Mouse (Mus musculus) spleen, adult 2 months (tissue): Measurements from ENCODE around the gene Ppox. TPM values are rescaled to one million over a fixed set of nuclear protein-coding genes. Genes with fewer than 3 reads are reported as not detected.

ENCODE experiments used
- DNase-seq, 2 experiments: peaks; one replicate each; pipeline versions ENCODE4 v3.0.0 to v3.0.0-alpha.2; 2012 to 2021; ENCODE audit warnings: low spot score in 2 of 2, low read depth in 1 of 2
- H3K27ac ChIP-seq: fragments of 200-500 bp; 2 replicates; pipeline ENCODE4 v1.5.1; 2012; ENCODE audit warnings: low read length, inconsistent platforms; ENCODE audit not compliant: insufficient read depth
- H3K27me3 ChIP-seq: fragments of 200-500 bp; 2 replicates; pipeline ENCODE4 v1.6.1; 2012; ENCODE audit warnings: mild to moderate bottlenecking, moderate library complexity, low read length, inconsistent platforms; ENCODE audit not compliant: control insufficient read depth, insufficient read depth
- H3K36me3 ChIP-seq: fragments of 200-500 bp; 2 replicates; pipeline ENCODE4 v1.6.1; 2012; ENCODE audit warnings: mild to moderate bottlenecking, low read length, inconsistent platforms; ENCODE audit not compliant: control insufficient read depth, insufficient read depth
- H3K4me1 ChIP-seq: fragments of 200-500 bp; 2 replicates; pipeline ENCODE4 v1.6.1; 2011; ENCODE audit warnings: inconsistent platforms; ENCODE audit not compliant: control insufficient read depth, insufficient read depth, insufficient read length
- H3K4me3 ChIP-seq: fragments of 200-500 bp; 2 replicates; pipeline ENCODE4 v1.5.1; 2011; ENCODE audit warnings: mild to moderate bottlenecking, inconsistent platforms; ENCODE audit not compliant: insufficient read depth, insufficient read length; ENCODE audit errors: extremely low read depth
- CTCF ChIP-seq: fragments of 200-500 bp; IDR thresholded peaks from 2 replicates; pipeline ENCODE4 v1.5.1; 2011; ENCODE audit warnings: mild to moderate bottlenecking, inconsistent platforms; ENCODE audit not compliant: insufficient read depth, insufficient read length, insufficient replicate concordance; ENCODE audit errors: extremely low read depth
- POLR2A ChIP-seq: fragments of 200-500 bp; IDR thresholded peaks from 2 replicates; pipeline ENCODE4 v1.6.1; 2011; ENCODE audit warnings: low read depth, low read length, inconsistent platforms
- WGBS: fragments of 180-500 bp; shearing (Covaris S2); methylation state at CpG from one replicate; pipeline ENCODE4 v1.1.7; 2018; 5-methylcytosine and 5-hydroxymethylcytosine counted together
- polyA plus RNA-seq: library from polyadenylated mRNA; depleted of rRNA; stranded (reverse); fragments of >200 nt; gene quantifications from 2 replicates; pipeline ENCODE4 v1.2.3, GENCODE M21; 2012

Gene Ppox
- polyA plus RNA-seq, 1 experiment = 64.6 TPM

- DNase-seq = no peak
- Histone ChIP-seq H3K27ac (no peak overlapping the region), H3K4me1 (no peaks in the 10 kb centered on the region), H3K36me3 (no peaks in the 10 kb centered on the region), H3K4me3 (no peak overlapping the region), H3K27me3 (0 out of 2 replicates have a peak, but pooled peaks cover 1% of the 10 kb centered on the region)
- WGBS = 36% methylated on average over 13 of the region's 13 CpGs
- TF ChIP-seq CTCF (no peak), POLR2A (no peak)
Observed at GRCm38 (mm10) chr1:171251594-171252324, 29.2 kb downstream of the Ppox start.

GRCm38 (mm10) chr1:171250680-171251593 is 30.0 kb downstream of the Ppox start, which contains the start of gene Ndufs2:
Ndufs2 (minus strand) TSS chr1:171251388.
- Histone ChIP-seq H3K27me3 (0 out of 2 replicates have a peak, but pooled peaks cover 1% of the 10 kb centered on the region), H3K27ac (no peak within 1 kb of the TSS), H3K36me3 (no peaks in the 10 kb centered on the region), H3K4me1 (peaks cover 4% of the 10 kb centered on the region; the same call in 1 of the 2 replicates), H3K4me3 (no peak within 1 kb of the TSS)
- 69% methylated on average over 26 of the region's 26 CpGs for WGBS
- no peak for TF ChIP-seq POLR2A
- no peak for TF ChIP-seq CTCF
- DNase-seq = no peak

- Histone ChIP-seq H3K27ac (no peak within 1 kb of the TSS), H3K4me1 (peaks cover 4% of the 10 kb centered on the region; the same call in 1 of the 2 replicates), H3K4me3 (no peak within 1 kb of the TSS), H3K27me3 (0 out of 2 replicates have a peak, but pooled peaks cover 1% of the 10 kb centered on the region), H3K36me3 (no peaks in the 10 kb centered on the region)
- DNase-seq = no peak
- WGBS = 30% methylated on average over 5 of the region's 5 CpGs
- TF ChIP-seq CTCF (no peak), POLR2A (no peak)
Observed at GRCm38 (mm10) chr1:171249913-171250600, 30.9 kb downstream of the Ppox start, which contains the start of gene Adamts4. Adamts4 (plus strand) TSS chr1:171250421.

GRCm38 (mm10) chr1:171248386-171249226 is 32.4 kb downstream of the Ppox start:
- TF ChIP-seq CTCF (no peak), POLR2A (no peak)
- Histone ChIP-seq H3K4me3 (no peak overlapping the region), H3K4me1 (peaks cover 4% of the 10 kb centered on the region; the same call in 1 of the 2 replicates), H3K27ac (peak overlapping the region; percentile 18), H3K27me3 (0 out of 2 replicates have a peak, but pooled peaks cover 1% of the 10 kb centered on the region), H3K36me3 (peaks cover 2% of the 10 kb centered on the region; the same call in 1 of the 2 replicates)
- 44% methylated on average over 3 of the region's 3 CpGs for WGBS
- no peak for DNase-seq

- H3K36me3 ChIP-seq = peaks cover 2% of the 10 kb centered on the region; the same call in 1 of the 2 replicates
- peaks cover 4% of the 10 kb centered on the region; the same call in 1 of the 2 replicates for H3K4me1 ChIP-seq
- peak overlapping the region; percentile 18 for H3K27ac ChIP-seq
- no peak for DNase-seq
- TF ChIP-seq POLR2A (no peak), CTCF (no peak)
- H3K27me3 ChIP-seq = 0 out of 2 replicates have a peak, but pooled peaks cover 1% of the 10 kb centered on the region
- WGBS = 59% methylated on average over 4 of the region's 4 CpGs
- no peak overlapping the region for H3K4me3 ChIP-seq
Observed at GRCm38 (mm10) chr1:171247916-171248315, 33.1 kb downstream of the Ppox start.
